Mouse (Mus musculus): ENCODE data around the gene Zhx3.

GRCm38 (mm10) chr2:160891697-160892096 is 18.9 kb upstream of the Zhx3 start:
- no peak for TF ChIP-seq GATA1 (IDR thresholded peaks at IDR 0.05; ENCODE audit: low read length)
- TF ChIP-seq TAL1 (IDR thresholded peaks at IDR 0.05; ENCODE audit: low read length) = no peak
